Mouse (Mus musculus) frontal cortex, postnatal 14 days (tissue): ENCODE results near the gene Hs3st3b1.

Experiments used
- DNase-seq, 2 experiments: peaks; one replicate each; pipeline ENCODE4 v3.0.0; 2022; ENCODE audit warnings: low spot score in 2 of 2

Gene Hs3st3b1

DNA sequence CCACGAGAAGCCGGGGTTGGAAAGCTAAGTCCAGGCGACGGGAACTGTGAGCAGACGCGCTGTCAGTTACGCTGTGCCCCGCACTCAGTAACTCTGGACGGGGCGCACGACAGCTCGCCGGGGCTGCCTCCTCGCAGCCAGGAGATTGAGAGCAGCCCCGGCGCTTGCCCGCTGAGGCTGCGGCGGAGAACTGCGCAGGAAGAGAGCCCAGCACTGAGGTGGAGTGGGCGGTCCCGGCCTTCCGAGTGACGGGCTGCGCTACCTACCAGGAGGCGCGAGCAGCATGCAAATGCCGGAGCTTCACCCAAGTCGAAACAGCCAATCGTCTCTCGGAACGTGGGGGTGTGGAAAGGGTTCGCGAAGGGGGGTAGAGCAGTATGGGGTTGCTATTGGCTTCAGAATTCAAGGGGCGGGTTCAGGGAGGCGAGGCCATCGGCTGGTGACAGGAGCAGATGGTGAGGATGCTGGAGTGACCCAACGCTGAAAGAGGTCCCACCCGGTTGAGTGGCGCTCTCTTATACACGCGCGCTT is at the start of gene Hs3st3b1:
Gene Hs3st3b1, minus strand, starts transcription at position 200 of the 531 bp plus-strand sequence.
- peak; percentile 77 to 82 for DNase-seq

DNA sequence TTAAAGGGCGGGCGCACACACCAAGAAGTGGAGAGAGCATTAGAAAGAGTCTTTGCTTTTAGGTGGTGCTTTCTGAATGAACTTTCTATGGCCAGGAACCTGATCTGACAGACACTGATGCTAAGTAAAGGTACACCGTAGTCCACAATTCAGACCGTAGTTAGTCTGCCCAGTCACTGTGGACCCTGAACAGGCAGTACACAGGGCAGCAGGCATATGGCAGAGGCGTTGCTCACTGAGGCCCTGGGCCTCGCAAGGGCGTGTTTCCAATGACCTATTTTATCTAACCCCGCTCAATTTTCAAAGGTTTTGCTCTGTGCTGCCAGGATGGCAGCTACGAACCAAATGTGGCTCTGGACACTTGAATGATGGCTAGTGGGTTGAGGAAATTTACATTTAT is 49.4 kb upstream of the Hs3st3b1 start:
- DNase-seq, result no peak

DNA sequence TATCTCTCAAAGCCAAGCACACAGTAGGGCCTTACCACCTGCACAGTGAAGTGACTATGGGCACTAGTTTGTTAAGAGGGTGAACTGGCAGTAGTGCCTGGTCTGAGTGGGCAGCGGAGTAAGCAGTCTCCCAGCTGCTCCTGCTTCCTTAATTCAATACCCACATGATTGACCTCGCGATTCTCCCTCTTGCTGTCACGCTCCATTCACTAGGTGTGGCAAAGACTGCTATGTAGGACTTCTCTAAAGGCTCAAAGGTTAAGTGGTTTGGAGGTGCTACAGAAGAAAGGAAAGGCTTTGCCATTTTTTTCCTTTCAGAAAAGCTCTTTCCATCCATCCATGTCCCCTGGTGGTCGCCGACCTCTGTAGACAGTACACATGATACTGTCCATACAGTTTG is 48.7 kb upstream of the Hs3st3b1 start:
- DNase-seq, result no peak

DNA sequence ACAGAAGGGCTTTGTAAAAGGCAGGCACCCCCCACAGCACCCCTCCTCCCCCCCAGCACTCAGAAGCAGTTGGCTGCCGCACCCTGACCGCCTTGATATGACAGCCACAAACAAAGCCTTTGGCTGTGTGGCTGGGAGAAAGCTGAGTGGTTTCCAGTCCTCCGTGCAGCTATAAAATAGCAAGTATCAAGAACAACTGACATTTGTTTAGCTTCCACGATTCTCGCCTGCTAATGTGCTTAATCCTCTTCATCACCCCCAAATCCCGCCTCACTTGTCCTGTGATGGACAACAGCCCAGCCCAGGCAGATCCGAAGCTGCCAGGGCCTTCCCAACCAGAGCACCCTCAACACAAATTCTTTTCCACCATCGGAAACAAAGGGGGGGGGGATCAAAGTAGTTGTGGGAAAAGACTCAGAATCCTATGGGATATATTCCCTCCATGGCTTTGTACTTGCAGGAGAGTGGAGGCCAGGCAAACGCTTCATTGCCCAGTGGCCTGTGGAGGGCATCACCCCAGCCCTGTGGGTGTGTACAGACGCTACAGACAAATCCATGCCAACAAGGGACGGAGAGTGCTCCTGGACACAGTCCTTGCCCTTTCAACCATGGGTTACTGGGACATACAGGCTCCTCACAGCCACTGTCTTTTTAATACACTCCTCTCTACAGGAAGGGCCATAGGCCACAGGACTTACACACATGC is 47.3 kb upstream of the Hs3st3b1 start:
- DNase-seq, result no peak

- no peak for DNase-seq
These were observed 46.4 kb upstream of the Hs3st3b1 start for GRCm38 (mm10) chr11:63968388-63969035.

GRCm38 (mm10) chr11:63967641-63968387 is 45.7 kb upstream of the Hs3st3b1 start:
- no peak for DNase-seq

GRCm38 (mm10) chr11:63965437-63965836 is 43.3 kb upstream of the Hs3st3b1 start:
- DNase-seq, result no peak

GRCm38 (mm10) chr11:63957207-63957606 is 35.1 kb upstream of the Hs3st3b1 start:
- no peak for DNase-seq

DNA sequence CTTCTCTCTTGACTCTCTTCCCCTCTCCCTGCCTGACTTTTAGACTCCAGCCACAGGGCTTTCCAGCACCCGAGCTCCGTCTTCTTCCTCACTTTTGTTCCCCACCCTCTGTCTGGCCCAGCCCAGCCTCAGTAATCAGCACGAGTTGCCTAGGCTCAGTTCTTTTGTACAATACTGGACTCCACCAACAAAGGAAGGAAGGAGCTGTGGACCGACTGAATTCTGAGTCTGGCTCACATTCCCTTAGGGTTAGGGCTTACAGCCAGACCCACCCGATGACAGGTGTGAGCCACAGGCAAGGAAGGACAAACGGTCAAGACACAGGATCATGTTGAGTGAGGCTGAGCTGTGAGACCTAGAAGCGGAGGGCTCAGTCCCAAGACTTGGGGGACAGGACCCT is 34.7 kb upstream of the Hs3st3b1 start:
- DNase-seq, result no peak

DNA sequence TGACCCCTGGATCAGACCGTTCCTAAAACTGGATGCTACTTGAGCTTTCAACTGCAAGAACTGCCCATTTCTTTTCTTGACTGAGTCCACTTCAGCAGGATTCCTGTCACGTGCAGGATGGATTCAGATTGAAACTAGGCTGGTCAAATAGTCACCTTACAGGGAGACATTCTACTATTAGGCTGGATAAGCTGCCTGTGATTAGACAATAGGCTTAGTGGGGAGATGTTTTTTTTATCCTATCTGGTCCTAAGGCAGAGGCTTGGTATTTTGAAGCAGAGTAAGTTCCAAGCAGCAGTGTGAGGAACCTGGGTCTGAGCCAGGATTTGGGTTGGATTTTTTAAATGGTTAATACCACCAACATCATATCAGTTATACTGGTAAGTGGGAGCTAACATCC is 31.8 kb upstream of the Hs3st3b1 start:
- DNase-seq, result no peak

DNA sequence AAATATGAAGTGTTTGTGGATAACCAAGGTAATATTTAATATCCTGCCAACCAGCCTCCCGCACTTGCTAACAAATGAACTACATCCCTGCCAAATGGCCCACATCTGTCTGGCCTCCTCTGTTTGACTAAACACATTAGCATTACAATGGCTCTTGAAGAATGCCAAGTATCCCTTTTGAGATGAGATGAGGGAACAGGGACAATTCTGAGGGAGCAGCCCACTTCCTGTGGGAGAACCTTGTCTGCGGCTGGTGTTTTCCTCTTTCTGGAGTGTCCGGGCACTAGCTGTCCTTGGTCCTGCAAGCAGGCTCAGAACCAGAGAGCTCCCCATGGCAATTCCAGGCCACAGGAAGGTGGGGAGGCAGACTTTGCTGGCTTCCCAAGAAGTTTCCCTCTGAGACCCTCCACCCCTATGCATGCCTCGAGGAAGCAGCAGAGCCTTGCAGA is 30.7 kb upstream of the Hs3st3b1 start:
- DNase-seq, result no peak

GRCm38 (mm10) chr11:63951831-63952631 is 29.9 kb upstream of the Hs3st3b1 start:
- DNase-seq, result no peak

DNA sequence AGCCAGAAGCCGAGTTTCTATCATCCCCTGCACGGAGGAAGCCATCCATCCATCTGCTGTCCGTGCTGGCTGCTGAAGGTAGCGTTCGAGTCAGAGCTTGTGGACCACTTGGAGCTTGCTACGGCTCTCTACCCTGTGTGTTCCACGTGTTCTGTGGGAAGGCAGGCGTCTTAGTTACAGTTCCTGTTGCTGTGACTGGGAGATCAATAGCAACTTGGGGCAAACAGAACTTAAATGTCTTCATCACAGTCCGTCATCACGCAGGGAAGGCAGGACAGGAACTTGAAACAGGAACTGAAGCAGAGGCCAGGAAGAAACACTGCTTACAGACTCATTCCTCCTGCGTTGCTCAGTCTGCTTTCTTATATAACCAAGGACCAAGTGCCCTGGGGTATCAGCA is 26.3 kb upstream of the Hs3st3b1 start:
- DNase-seq, result no peak

- no peak for DNase-seq
These were observed 24.9 kb upstream of the Hs3st3b1 start for GRCm38 (mm10) chr11:63947024-63947423.

- no peak for DNase-seq
These were observed 21.9 kb upstream of the Hs3st3b1 start for GRCm38 (mm10) chr11:63943947-63944346.

GRCm38 (mm10) chr11:63943268-63943890 is 21.3 kb upstream of the Hs3st3b1 start:
- DNase-seq, result no peak

GRCm38 (mm10) chr11:63942177-63942576 is 20.1 kb upstream of the Hs3st3b1 start:
- DNase-seq, result no peak

- no peak for DNase-seq
These were observed 14.6 kb upstream of the Hs3st3b1 start for GRCm38 (mm10) chr11:63936641-63937040.

GRCm38 (mm10) chr11:63926901-63927300 is 4.8 kb upstream of the Hs3st3b1 start:
- DNase-seq, result no peak

DNA sequence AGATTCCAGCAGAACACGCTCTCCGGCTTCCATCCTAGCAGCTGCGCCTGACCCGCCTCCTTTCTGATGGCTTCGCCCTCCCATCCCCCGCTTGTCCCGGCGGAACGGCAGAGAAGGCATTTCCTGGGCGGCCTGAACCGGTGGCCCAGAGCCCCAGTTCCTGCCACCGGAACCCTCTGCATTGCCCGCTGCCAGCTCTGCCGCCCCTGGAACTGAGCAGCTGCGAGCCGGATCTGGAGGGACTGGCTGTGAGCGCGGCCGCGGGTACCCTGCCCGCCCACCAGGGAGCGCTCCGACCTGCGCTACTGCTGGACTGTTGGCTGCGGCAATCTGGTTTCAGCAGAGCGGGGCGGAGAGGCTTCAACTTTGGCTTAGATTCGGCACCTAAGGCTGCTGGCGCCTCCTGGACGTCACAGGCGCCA is 3.1 kb upstream of the Hs3st3b1 start:
- DNase-seq, result peak; percentile 46 to 65

- no peak for DNase-seq
These were observed 2.3 kb upstream of the Hs3st3b1 start for GRCm38 (mm10) chr11:63924286-63924930.
